Mouse (Mus musculus): Measurements from ENCODE around the gene Mrpl50.
A peak's percentile ranks its signal among the peaks of the same experiment; 100 is the strongest.
"Not testable (repeated sequence)": the region's sequence is repeated elsewhere in the genome, so short reads cannot be mapped to it uniquely, and the experiment has no call there.

Mrpl50 gene

DNA sequence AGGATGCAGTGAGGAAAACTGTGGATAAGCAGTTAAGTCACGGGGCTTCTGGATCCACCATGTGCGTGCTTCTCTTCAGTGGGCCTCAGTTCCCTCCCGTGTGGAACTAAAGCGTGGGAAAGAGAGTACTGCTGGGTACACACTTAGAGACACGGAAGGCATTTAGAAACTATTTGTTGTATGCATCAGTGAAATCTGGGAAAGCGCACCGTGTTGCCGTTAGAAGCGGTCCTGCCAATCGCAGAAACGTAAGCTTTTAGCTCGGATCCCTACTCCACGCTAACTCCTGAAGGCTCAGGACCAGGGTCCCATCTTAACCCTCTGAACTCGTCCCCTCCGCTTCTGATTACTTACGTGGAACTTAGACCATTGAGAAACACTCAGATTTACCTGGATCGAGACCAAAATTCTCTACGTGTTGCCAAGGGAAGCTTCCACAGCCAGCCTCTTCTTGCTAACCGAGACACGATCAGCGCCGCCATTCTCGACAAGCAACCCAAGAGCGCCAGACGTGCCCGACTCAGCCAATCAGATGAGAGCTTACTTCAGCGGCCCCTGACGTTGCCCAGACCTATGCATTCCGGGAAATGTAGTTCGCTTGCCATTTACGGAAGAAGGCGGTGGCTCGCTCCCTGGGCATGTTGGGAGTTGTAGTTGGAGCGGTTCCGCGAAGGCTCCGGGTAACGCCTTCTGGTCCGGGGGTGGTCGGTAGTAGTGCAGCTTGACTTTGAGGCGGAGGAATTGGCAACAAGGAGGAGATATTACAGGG is at the start of gene Mrpl50, which contains the start of gene Zfp189:
Gene Mrpl50, minus strand, starts transcription at position 522 of the 769 bp plus-strand sequence.
Gene Zfp189, plus strand, starts transcription at position 605 of the 769 bp plus-strand sequence.
- peak; percentile 91 for DNase-seq (ENCODE audit: extremely low spot score)

DNA sequence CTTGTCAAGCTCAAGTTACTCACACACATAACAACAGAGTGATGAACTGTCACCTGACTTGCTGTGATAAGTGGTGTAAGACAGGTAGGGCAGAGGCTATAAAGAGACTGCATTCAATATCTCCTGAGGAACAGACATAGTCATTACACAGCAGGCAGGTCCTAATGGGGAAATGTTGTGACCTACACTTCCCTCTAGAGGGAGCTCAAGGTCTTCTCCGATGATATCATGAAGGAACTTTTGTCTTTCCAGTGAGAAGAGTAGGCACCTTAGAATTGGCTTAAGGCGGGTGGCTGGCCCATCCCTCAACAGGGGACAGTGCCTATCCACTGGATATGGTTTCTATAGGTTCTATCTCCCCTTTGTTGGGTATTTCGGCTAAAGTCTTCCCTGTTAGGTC is 46.7 kb upstream of the Mrpl50 start:
- DNase-seq (ENCODE audit: extremely low spot score) = peak; percentile 55

DNA sequence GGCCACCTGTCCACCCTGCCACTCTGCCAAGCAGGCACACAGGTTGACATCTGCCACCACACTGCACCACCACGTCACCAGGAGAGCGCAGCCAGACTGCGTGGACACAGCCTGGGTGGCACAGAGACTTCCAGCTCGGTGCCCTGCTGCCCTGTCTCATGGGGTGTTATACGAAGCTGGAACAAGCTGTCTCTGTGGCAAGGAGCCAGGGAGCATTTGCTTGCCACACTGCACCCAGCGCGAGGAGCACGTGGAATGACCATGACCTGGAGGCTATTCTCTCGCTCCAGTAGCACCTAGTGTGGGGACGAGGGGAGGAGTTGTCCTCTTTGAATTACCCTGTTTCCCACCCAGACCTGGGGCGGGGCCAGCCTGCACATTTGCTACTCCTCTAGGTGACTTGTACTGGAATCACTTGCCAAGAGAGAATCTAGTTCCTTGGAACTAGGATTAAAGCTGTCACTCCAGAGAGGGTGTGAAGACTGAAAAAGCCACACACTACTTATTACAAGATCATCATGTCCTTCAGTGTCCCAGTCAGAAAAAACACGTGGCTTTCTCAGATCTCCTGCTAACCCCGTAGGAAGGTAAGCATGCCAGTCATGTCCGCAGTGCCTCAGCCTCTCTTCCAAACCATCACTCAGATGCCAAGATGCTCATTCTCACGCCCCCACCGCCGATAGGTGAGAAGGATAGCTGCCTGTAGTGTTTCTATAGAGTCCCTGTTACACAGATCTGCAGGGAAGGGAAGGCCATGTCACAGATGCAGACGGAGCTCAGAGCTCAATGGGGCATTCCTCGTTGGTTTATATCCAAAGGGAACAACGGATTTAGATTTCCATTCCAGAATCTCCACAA is 39.3 kb upstream of the Mrpl50 start:
- DNase-seq (ENCODE audit: extremely low spot score) = no peak

DNA sequence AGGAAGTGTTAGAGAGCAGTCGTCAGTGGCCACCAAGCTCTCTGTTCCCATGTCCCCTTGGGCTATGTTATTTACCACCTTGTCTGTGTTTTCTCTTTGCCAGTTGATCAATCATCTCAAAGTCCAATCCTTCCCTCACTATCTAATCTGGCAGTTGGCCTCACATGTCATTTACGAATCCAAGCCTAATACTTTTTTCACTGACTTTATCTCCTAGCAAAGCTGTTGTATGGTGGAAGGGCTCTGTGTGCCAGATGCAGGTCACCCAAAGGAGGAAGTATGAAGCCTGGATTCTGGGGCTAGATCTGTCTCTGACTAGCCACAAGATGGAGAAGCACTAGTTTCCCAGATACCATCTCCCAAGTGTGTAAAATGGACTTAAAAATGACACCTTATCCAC is 37.3 kb upstream of the Mrpl50 start:
- no peak for DNase-seq (ENCODE audit: extremely low spot score)

DNA sequence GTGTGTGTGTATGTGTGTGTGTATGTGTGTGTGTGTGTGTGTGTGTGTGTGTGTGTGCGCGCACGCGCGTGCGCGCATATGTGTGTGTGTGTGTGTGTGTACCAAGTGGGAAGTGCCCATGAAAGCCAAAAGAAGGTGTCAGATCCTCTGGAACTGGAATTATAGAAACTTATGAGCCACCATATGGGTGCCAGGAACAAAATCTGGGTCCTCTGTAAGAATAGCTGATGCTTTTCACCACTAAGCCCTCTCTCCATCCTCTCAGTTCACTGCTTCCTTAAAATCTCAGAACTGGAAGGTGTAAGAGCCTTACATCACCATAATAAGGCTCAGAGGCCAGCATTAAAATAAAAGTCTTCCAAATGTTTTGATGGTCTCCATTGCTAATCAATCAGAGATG is 36.5 kb upstream of the Mrpl50 start:
- DNase-seq (ENCODE audit: extremely low spot score) = no peak

DNA sequence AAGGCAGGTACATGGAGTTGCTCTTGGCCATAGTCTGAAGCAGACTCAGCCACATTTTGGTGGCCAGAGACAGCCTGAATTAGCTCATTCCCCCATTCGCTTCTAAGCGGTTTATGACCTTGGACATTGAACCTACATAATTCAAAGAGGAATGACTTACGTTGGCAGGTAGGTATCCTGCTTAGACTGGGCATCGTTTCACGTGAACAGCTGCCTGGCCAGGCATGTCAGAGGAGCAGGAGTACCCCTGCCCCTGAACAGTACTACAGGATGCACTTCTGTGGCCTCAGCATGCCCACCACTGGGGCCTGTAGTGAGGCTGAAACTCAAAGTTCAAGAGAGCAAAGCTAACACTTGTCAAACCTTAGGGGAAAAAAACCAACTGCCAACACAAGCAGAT is 32.5 kb upstream of the Mrpl50 start:
- no peak for DNase-seq (ENCODE audit: extremely low spot score)

DNA sequence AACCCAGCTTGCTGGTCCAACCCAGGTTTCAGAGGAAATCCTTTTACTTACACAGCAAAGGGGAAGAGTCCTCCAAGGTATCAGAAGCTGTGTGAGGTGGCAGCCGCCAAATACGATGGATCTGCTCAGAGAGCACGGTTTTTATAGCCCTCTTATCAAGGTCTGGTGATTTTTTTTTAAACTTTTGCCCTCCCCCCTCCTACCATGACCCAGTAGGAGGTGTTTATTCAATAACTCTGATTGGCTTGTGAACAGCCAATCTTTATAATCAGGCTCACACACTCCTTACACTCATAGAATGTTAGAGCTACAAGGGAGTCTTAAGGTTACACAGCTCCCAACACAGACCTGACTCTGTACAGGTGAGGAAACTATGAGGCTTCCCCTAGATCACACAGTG is 28.5 kb upstream of the Mrpl50 start, which contains the start of gene Aldob:
Gene Aldob, minus strand, starts transcription at position 164 of the 400 bp plus-strand sequence.
- no peak for DNase-seq (ENCODE audit: extremely low spot score)

DNA sequence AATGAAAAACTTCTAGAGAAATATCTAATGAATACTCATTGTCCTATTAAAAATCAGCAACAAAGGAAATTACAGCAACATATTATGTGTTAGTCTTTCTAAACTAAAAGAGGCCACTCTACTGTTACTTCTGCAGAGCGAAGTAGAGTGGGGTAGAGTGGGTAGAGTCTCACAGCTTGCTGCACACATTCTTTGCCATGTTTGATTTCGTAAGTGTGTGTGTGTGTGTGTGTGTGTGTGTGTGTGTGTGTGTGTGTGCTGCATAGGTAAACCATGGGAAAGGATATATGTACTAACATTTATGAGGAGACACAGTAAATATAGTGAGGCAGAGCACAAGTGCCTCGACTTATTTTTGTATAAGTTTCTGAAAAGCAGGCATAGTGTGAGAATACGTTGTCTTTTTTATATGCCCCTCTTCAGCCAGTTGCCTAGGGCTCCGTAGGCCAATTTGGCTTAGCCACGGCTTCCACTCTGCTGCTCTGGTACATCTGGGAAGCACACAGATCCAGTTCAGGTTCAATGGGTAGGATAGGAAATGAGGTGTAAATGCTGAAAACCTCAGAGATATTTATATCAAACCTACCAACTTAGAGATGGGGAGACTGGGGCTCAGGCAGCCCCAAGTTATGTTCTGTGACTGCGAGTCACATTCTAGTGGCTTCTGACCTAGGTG is 26.8 kb upstream of the Mrpl50 start:
- no peak for DNase-seq (ENCODE audit: extremely low spot score)

DNA sequence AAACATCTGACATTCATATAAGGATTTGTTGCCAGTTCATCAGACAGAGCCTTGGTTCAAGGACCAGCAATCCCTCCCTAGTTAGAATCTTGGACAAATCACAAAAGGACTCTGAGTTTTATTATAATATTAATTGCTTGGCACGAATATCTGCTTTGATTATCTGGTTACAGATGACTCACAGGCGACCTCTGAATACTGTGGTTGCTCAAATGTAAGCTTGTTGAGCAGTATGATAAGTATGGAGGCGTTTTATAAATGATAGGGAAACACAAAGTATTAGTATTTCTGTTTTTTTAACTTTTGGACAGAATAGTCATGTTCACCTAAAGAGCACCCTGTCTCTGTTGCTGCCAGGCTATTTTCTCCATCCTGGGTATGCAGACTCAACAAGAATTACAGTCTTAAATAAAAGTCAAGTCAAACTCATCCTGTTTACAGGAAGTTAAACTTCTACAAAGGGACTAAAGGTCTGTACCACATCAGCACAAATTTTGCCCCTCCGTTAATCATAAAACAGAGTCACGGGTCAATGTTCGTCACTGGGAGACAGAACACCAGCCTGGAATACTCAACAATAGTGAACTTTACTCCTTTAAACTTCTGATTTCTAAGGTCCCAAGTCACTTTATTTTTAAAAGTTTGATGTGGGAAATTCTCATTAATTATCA is 26.1 kb upstream of the Mrpl50 start:
- DNase-seq (ENCODE audit: extremely low spot score) = no peak

DNA sequence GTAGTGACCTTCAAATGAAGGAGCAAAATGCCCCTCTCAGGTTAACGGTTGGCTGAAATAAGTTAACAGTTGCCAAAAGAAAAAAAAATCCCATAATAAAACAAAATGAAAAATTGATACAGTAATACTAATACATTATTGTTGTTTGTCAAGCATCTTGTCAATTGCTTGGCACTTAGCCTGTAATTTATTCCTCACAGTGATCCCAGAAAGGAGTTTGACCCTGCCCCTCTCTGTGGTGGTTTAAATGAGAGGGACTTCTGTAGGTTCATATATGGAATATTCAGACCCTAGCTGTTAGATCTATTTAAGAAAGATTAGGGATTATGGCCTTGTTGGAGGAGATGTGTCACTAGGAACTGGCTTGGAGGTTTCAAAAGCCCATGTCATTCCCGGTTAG is 25.1 kb upstream of the Mrpl50 start:
- DNase-seq (ENCODE audit: extremely low spot score) = no peak

DNA sequence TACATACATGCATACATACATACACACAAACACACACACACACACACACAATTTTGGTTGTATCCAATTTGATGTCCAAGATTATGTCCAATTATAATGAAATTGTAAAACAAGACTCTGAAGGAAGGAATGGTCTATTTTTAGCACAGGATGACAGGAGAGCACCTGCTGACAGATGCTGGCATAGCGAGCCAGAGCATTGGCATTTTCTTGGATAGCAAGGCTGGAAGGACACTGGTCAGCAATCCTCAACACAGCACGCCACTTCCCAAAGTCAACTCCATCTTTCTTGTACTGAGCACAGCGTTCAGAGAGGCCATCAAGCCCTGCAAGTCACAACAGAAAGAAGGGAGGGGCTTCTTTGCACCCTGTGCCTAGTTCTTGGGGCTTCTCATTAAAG is 20.1 kb upstream of the Mrpl50 start:
- no peak for DNase-seq (ENCODE audit: extremely low spot score)

DNA sequence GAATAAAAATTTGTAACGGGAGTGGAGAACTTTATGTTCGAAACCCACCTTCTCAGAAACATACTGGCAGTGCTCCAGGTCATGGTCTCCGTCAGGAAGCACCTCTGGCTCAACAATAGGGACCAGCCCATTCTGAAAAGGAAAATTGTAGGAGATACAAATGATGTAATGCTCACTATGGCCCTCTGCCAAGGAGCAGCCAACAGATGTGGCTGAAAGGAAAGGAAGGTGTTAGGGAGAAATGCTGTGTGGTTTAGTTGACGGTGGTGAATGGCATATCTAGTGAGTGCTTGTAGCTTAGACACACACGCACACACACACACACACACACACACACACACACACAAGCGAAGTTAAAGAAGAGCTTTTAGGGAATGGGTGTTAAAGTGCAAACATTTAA is 18.8 kb upstream of the Mrpl50 start:
- no peak for DNase-seq (ENCODE audit: extremely low spot score)

DNA sequence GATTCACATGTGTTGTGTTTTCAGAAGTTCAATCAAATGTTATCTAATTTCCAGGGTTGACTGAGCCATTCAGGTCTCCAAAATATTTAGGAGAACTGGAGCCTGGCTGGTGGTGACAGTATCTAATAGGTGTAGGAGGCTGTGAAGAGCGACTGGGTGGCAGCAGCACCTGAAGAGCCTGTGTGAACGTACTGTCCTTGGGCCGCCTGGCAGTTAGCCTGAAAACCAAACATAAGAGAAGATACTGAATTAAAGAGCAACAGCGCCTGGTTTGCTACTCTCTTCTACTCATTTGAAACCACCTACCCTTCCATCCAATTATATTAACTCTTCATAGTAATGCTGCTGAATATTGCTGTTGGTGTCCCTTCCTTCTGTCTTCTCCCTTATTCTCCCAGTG is 15.8 kb upstream of the Mrpl50 start:
- no peak for DNase-seq (ENCODE audit: extremely low spot score)

DNA sequence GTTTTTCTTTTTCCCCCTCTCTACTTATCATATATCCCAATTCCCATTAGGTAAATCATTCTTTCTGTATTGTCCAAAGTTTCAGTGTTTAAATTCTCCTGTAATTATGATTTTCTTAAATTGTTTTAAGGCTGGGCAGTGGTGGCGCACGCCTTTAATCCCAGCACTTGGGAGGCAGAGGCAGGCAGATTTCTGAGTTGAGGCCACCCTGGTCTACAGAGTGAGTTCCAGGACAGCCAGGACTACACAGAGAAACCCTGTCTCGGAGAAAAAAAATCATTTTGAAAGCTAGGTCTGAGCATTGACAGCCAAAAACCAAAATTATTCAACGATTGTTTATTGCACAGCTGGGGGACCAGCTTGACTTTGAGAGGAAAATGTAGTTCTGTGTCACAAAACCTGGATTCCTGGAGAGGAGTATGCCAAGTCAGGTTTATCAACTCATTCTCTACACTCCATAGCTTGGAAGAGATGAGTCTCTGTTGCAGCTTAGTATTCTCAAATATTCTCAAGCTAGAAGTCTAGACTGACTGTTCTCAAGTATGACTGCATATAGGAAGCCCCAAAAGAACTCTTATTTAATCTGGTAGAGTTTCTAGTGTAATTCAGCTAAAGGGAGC is 14.9 kb upstream of the Mrpl50 start:
- no peak for DNase-seq (ENCODE audit: extremely low spot score)

DNA sequence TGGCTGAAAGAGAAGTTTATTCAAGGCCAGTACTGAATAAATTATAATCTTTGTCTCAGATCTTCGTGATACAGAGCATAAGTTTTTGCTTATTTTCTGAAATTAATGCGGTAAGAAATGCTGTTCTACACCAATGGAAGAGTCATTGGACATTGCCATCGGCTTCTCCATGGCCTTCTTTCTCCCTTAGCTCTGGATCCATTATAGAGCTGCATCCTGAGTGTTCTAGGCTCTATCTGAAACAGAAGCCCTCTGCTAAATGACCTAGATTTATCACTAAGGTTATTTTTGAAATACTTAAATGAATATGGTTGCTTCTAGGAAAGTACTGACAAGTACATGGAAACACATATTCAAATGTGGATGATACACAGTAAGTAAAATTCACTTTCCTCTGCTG is 14.1 kb upstream of the Mrpl50 start:
- no peak for DNase-seq (ENCODE audit: extremely low spot score)

DNA sequence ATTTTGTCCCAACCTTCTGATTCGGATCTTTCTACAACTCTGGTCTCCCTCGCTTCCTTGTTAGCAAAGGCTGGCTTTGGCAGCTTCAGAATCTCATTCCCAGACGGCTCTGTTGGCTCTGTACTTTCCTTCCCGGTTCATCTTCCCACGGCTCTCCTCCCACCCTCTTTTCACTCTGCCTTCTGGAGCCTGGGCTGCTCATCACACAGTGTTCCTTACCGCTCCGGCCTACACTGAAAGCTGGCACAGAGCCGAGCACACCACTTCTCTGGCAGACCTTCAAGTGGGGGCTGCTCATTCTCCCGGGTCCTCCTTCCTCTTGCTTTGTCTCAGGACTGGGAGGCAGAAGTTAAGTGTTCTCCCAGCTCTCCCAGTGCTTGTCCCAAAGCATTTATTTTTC is 1.7 kb upstream of the Mrpl50 start:
- DNase-seq (ENCODE audit: extremely low spot score) = no peak

DNA sequence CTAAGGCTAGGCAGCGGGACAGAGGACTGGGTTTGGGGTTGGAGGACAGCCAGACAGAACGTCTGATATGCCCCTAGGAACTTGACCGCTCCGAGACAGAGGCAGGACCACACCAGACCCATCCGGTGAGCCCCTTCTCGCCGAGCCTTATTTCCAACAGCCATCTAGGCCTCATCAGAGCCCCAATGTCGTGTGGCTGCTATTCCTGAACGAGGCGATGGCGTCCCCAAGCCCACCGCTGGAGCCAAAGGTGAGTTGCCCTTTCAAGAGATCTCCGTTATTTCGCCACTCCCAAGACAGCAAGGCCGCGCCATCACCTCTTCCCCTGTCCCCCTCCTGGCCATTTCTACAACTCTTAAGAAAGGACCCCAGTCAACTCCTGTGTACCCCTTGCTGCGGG is 453 bp upstream of the Mrpl50 start:
- DNase-seq (ENCODE audit: extremely low spot score) = no peak

DNA sequence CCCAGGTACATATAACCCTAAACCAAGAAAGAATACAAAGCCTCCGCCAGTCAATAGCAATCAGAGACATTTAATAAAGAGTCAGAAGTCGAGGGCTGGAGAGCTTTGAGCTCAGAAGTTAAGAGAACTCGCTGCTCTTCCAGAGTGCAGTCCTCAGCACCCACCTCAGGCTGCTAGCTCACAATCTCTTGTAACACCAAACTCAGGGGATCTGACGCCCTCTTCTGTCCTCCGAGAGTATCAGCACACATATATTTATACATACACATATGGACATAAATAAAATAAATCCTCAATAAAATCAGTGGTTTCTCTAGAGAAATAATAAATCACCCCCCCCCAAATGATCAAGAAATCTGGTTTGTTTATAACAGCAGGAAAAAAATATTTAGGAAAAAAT is 1.4 kb downstream of the Mrpl50 start:
- DNase-seq (ENCODE audit: extremely low spot score) = no peak

DNA sequence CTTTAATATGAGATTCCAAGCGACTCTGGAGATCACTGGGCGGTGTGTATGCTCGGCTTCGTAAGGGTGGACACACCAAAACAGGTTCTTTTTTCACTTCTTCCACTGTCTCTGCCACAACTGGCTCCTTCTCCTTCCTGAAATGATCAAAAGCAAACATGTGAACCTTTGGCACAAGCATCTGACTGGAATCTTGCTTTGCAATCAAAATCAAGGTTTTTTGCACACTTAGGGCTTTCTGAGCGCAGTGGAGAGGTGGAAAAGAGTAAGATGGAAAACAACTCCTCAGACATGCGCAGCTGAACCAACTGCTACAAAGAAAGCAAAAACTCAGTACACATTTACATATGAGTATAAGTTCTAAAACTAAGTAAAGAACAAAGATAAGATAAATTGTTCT is 6.5 kb downstream of the Mrpl50 start:
- DNase-seq (ENCODE audit: extremely low spot score) = no peak

DNA sequence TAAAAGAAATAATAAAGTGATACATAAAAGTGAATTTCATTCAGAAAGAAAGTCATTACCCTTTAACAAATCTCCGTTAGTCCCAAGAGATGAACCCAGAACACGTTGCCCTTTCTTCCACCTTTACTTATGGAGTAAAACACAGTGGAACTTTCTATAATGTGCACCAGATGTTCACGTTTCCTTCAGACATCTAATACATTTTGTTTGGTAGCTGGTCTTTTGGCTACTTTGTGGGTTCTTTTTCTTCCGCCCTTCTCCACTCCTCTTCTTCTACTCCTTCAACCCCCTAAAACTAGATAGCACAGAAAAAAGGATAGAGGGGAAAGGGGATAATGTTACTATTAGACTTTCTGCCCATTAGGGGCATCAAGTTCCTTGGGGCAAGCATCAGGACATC is 8.3 kb downstream of the Mrpl50 start:
- no peak for DNase-seq (ENCODE audit: extremely low spot score)

DNA sequence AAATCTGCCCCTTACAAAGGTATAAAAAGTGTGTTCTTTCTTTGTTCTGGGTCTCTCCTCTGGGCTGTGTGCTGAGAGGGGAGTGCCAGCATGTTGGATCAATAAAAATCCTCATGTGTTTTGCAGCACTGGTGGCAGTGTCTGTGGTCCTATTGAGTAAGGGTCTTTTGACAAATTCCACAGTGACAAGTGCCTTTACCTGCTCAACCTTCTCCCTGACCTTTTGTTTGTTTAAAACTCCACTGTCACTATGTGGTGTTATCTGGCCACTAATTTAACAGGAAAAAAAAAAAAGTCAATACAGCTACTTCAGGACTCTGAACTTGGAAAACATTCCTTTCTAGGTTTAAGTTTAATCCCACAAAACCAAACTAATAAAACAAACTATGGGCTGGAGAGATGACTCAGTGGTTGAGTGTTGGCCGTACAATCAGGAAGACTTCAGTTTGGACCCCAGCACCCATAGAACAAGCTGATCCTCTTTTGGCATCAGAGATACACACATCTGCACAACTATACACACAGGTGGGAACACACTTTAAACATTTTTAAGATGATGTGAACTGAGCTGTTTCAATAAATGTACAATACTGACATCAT is 10.6 kb downstream of the Mrpl50 start:
- DNase-seq (ENCODE audit: extremely low spot score) = not testable (repeated sequence)
